Mouse (Mus musculus): Measurements from ENCODE around the gene Ttll1. TPM values are rescaled to one million over a fixed set of nuclear protein-coding genes. Genes with fewer than 3 reads are reported as not detected.
"Not testable (repeated sequence)": the region's sequence is repeated elsewhere in the genome, so short reads cannot be mapped to it uniquely, and the experiment has no call there.

The Ttll1 gene
- polyA plus RNA-seq, 1 experiment from 2014 or later, result 21.5 TPM

GRCm38 (mm10) chr15:83466331-83466730, 44.4 kb downstream of the Ttll1 start:
- H3K9ac ChIP-seq, result no peak overlapping the region
- H3K9me3 ChIP-seq, result no peaks in the 10 kb centered on the region
- ATAC-seq (ENCODE audit: extremely low read depth, insufficient number of reproducible peaks, low FRiP score, low TSS enrichment), result no peak
- H3K4me1 ChIP-seq, result peaks cover 28% of the 10 kb centered on the region
- H3K27me3 ChIP-seq (replicated peaks), result no peaks in the 10 kb centered on the region
- WGBS, result 56% methylated on average over 4 of the region's 4 CpGs
- H3K4me3 ChIP-seq, result no peak overlapping the region
- H3K36me3 ChIP-seq, result no peaks in the 10 kb centered on the region
- no peak overlapping the region for H3K27ac ChIP-seq (replicated peaks)
- H3K4me2 ChIP-seq, result no peak overlapping the region

- Histone ChIP-seq H3K4me2 (peak overlapping the region; percentile 82), H3K9ac (0 out of 2 replicates have a peak overlapping the region, but pooled peaks have one; percentile 28), H3K9me3 (no peaks in the 10 kb centered on the region), H3K27me3 (replicated peaks) (no peaks in the 10 kb centered on the region), H3K36me3 (no peaks in the 10 kb centered on the region), H3K4me1 (peaks cover 33% of the 10 kb centered on the region), H3K27ac (replicated peaks) (peak overlapping the region; percentile 42), H3K4me3 (peak overlapping the region; percentile 80)
- no peak for ATAC-seq (ENCODE audit: extremely low read depth, insufficient number of reproducible peaks, low FRiP score, low TSS enrichment)
- 73% methylated on average over 19 of the region's 19 CpGs for WGBS
Observed at GRCm38 (mm10) chr15:83464905-83465650, 45.6 kb downstream of the Ttll1 start.

GRCm38 (mm10) chr15:83464083-83464904, 46.4 kb downstream of the Ttll1 start, which contains the start of gene Pacsin2:
TSS of gene Pacsin2 (minus strand) at chr15:83464606.
- ATAC-seq (ENCODE audit: extremely low read depth, insufficient number of reproducible peaks, low FRiP score, low TSS enrichment), result peak; percentile 96
- H3K4me1 ChIP-seq, result peaks cover 29% of the 10 kb centered on the region
- peak within 1 kb of the TSS; percentile 80 for H3K4me3 ChIP-seq
- H3K9me3 ChIP-seq, result no peaks in the 10 kb centered on the region
- no peaks in the 10 kb centered on the region for H3K36me3 ChIP-seq
- peak within 1 kb of the TSS; percentile 95 for H3K9ac ChIP-seq
- WGBS, result under 1% methylated on average over 79 of the region's 88 CpGs
- peak within 1 kb of the TSS; percentile 89 for H3K27ac ChIP-seq (replicated peaks)
- peak within 1 kb of the TSS; percentile 82 for H3K4me2 ChIP-seq
- H3K27me3 ChIP-seq (replicated peaks), result no peaks in the 10 kb centered on the region

- Histone ChIP-seq H3K4me2 (peak overlapping the region; percentile 82), H3K36me3 (no peaks in the 10 kb centered on the region), H3K9ac (peak overlapping the region; percentile 95), H3K27me3 (replicated peaks) (no peaks in the 10 kb centered on the region), H3K9me3 (no peaks in the 10 kb centered on the region), H3K4me3 (peak overlapping the region; percentile 80), H3K27ac (replicated peaks) (peak overlapping the region; percentile 89), H3K4me1 (peaks cover 26% of the 10 kb centered on the region)
- ATAC-seq (ENCODE audit: extremely low read depth, insufficient number of reproducible peaks, low FRiP score, low TSS enrichment), result no peak
- 4% methylated on average over 17 of the region's 17 CpGs for WGBS
Observed at GRCm38 (mm10) chr15:83463369-83464082, 47.2 kb downstream of the Ttll1 start.

- H3K27ac ChIP-seq (replicated peaks); H3K4me3 ChIP-seq; H3K9me3 ChIP-seq; H3K36me3 ChIP-seq; H3K27me3 ChIP-seq (replicated peaks); ATAC-seq (ENCODE audit: extremely low read depth, insufficient number of reproducible peaks, low FRiP score, low TSS enrichment): not testable (repeated sequence)
- peaks cover 33% of the 10 kb centered on the region for H3K4me1 ChIP-seq
- H3K9ac ChIP-seq, result peak overlapping the region; percentile 95; the same call in 1 of the 2 replicates
- WGBS, result 90% methylated on average over 8 of the region's 8 CpGs
- peak overlapping the region; percentile 82 for H3K4me2 ChIP-seq
Observed at GRCm38 (mm10) chr15:83462349-83462748, 48.3 kb downstream of the Ttll1 start.

GRCm38 (mm10) chr15:83460891-83461290, 49.8 kb downstream of the Ttll1 start:
- WGBS, result 69% methylated on average over 3 of the region's 3 CpGs

GRCm38 (mm10) chr15:83457541-83457940, 53.2 kb downstream of the Ttll1 start:
- Histone ChIP-seq H3K4me1 (peaks cover 52% of the 10 kb centered on the region), H3K4me2 (no peak overlapping the region), H3K9ac (no peak overlapping the region), H3K27ac (replicated peaks) (no peak overlapping the region), H3K27me3 (replicated peaks) (no peaks in the 10 kb centered on the region), H3K9me3 (no peaks in the 10 kb centered on the region), H3K4me3 (no peak overlapping the region), H3K36me3 (peaks cover 2% of the 10 kb centered on the region; the same call in 1 of the 2 replicates)
- ATAC-seq (ENCODE audit: extremely low read depth, insufficient number of reproducible peaks, low FRiP score, low TSS enrichment), result no peak
- WGBS, result 50% methylated on average over 1 of the region's 1 CpGs

More at GRCm38 (mm10) chr15:83460891-83461290, 49.8 kb downstream of the Ttll1 start:
- peaks cover 36% of the 10 kb centered on the region for H3K4me1 ChIP-seq
- H3K27me3 ChIP-seq (replicated peaks), result no peaks in the 10 kb centered on the region
- H3K4me2 ChIP-seq, result no peak overlapping the region
- H3K9me3 ChIP-seq, result no peaks in the 10 kb centered on the region
- no peak overlapping the region for H3K9ac ChIP-seq
- no peak overlapping the region for H3K27ac ChIP-seq (replicated peaks)
- H3K36me3 ChIP-seq, result peaks cover 2% of the 10 kb centered on the region; the same call in 1 of the 2 replicates
- no peak overlapping the region for H3K4me3 ChIP-seq
- no peak for ATAC-seq (ENCODE audit: extremely low read depth, insufficient number of reproducible peaks, low FRiP score, low TSS enrichment)

GRCm38 (mm10) chr15:83455637-83456036, 55.1 kb downstream of the Ttll1 start:
- no peaks in the 10 kb centered on the region for H3K9me3 ChIP-seq
- 86% methylated on average over 5 of the region's 5 CpGs for WGBS
- peaks cover 60% of the 10 kb centered on the region for H3K4me1 ChIP-seq
- no peak overlapping the region for H3K27ac ChIP-seq (replicated peaks)
- no peak overlapping the region for H3K4me3 ChIP-seq
- no peaks in the 10 kb centered on the region for H3K27me3 ChIP-seq (replicated peaks)
- ATAC-seq (ENCODE audit: extremely low read depth, insufficient number of reproducible peaks, low FRiP score, low TSS enrichment), result no peak
- H3K9ac ChIP-seq, result no peak overlapping the region
- no peak overlapping the region for H3K4me2 ChIP-seq
- H3K36me3 ChIP-seq, result peaks cover 2% of the 10 kb centered on the region; the same call in 1 of the 2 replicates

- Histone ChIP-seq H3K36me3 (peaks cover 2% of the 10 kb centered on the region; the same call in 1 of the 2 replicates), H3K4me2 (no peak overlapping the region), H3K9me3 (no peaks in the 10 kb centered on the region), H3K27me3 (replicated peaks) (no peaks in the 10 kb centered on the region), H3K4me1 (peaks cover 60% of the 10 kb centered on the region), H3K9ac (no peak overlapping the region), H3K27ac (replicated peaks) (no peak overlapping the region), H3K4me3 (no peak overlapping the region)
- 74% methylated on average over 3 of the region's 3 CpGs for WGBS
- no peak for ATAC-seq (ENCODE audit: extremely low read depth, insufficient number of reproducible peaks, low FRiP score, low TSS enrichment)
Observed at GRCm38 (mm10) chr15:83455034-83455433, 55.7 kb downstream of the Ttll1 start.

GRCm38 (mm10) chr15:83454419-83454818, 56.3 kb downstream of the Ttll1 start:
- Histone ChIP-seq H3K36me3 (peaks cover 2% of the 10 kb centered on the region; the same call in 1 of the 2 replicates), H3K9ac (no peak overlapping the region), H3K9me3 (no peaks in the 10 kb centered on the region), H3K27ac (replicated peaks) (peak overlapping the region; percentile 37; the same call in 1 of the 2 replicates), H3K4me3 (no peak overlapping the region), H3K4me1 (peaks cover 67% of the 10 kb centered on the region), H3K27me3 (replicated peaks) (no peaks in the 10 kb centered on the region), H3K4me2 (no peak overlapping the region)
- ATAC-seq (ENCODE audit: extremely low read depth, insufficient number of reproducible peaks, low FRiP score, low TSS enrichment), result no peak
- WGBS, result 73% methylated on average over 7 of the region's 7 CpGs

GRCm38 (mm10) chr15:83453879-83454278, 56.8 kb downstream of the Ttll1 start:
- Histone ChIP-seq H3K4me3 (no peak overlapping the region), H3K4me1 (peaks cover 70% of the 10 kb centered on the region), H3K27ac (replicated peaks) (peak overlapping the region; percentile 37; the same call in 1 of the 2 replicates), H3K36me3 (peaks cover 2% of the 10 kb centered on the region; the same call in 1 of the 2 replicates), H3K27me3 (replicated peaks) (no peaks in the 10 kb centered on the region), H3K4me2 (no peak overlapping the region), H3K9ac (peak overlapping the region; percentile 8; the same call in 1 of the 2 replicates), H3K9me3 (no peaks in the 10 kb centered on the region)
- no peak for ATAC-seq (ENCODE audit: extremely low read depth, insufficient number of reproducible peaks, low FRiP score, low TSS enrichment)
- 66% methylated on average over 3 of the region's 3 CpGs for WGBS

All from heart, embryonic 13.5 days (tissue).